Mouse (Mus musculus) ES-Bruce4 (cell line): ENCODE data around the gene Tmem131l.

ENCODE experiments used
- CTCF ChIP-seq: IDR thresholded peaks from one replicate; pipeline ENCODE4 v1.8.1; 2011; ENCODE audit warnings: low read depth, low read length
- EP300 ChIP-seq: IDR thresholded peaks from 2 replicates; pipeline ENCODE4 v1.6.1; 2011; ENCODE audit warnings: low read depth, low read length; ENCODE audit not compliant: insufficient read depth
- POLR2A ChIP-seq: IDR thresholded peaks from one replicate; pipeline ENCODE4 v1.8.1; 2011; ENCODE audit warnings: low read length; ENCODE audit not compliant: insufficient read depth

GRCm38 (mm10) chr3:83986740-83987139 lies 53.2 kb downstream of the Tmem131l start:
- no peak for TF ChIP-seq CTCF
- no peak for TF ChIP-seq POLR2A
- TF ChIP-seq EP300 = no peak
